Mouse (Mus musculus) common myeloid progenitor, adult 5-6 weeks (primary cell): ENCODE measurements around the gene Chil4. TPM values are rescaled to one million over a fixed set of nuclear protein-coding genes. Genes with fewer than 3 reads are reported as not detected.
A peak's percentile ranks its signal among the peaks of the same experiment; 100 is the strongest.

ENCODE experiments used
- ATAC-seq: replicated peaks from 2 replicates; pipeline ENCODE4 v1.8.0; 2016; ENCODE audit warnings: low read depth, mild to moderate bottlenecking, moderate TSS enrichment, inconsistent platforms; ENCODE audit not compliant: poor library complexity, severe bottlenecking
- total RNA-seq: library from RNA; stranded (forward); fragments of 200-1000, 187-1606 nt; gene quantifications from 2 replicates; pipeline ENCODE4 v1.2.3, GENCODE M21; 2017

Gene Chil4
- total RNA-seq, 1 experiment from 2014 or later, result not detected

DNA sequence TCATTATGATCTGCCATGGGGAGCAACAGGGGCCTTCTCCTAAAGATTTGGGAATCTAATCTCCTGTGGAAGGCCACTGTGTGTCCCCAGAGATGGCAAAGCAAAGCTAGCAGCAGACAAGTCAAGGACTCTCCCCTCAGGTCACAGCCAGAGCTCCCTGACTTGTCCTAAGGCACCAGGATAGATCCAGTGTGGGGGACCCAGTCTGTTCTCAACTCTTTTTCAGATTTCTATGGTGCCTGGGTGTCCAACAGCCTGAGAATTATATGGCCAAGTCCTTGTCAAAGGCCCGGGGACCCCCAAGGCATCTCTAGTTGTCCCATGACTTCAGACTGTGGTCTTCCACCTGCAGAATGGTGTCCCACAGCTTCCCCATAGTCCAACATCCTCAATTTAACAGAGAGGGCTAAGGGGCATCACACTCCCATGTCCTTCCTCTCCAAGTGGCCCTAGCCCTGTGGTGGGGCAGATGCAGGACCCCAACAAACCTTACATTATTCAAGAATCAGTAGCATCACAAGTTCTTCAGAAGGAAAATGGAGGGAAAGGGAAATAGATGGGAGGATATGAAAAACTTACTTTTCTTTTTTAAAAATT, 48.1 kb downstream of the Chil4 start:
- ATAC-seq, result no peak

DNA sequence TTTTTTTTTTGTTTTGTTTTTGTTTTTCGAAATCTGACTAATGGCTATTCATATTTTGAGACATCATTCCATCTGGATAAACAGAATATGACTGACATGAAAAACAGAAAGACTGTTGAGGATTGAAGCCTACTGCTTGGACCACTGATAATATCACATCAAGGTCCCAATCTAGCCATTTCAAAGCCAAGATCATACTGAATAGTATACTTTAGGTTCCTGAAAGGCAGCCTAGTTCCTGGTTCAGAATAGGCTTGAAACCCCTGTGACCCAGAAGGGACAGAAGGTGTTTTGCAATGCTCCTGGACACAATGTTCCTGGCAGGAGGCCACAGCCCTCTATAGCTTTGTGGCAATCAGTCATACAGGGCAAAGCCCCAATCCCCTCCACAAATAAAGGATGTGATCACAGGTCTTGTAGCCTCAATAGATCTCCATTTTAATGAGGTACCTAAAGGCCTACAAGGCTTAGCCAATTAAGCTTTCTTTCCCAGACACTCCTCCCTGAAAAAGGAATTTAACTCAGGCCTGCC, 48.7 kb downstream of the Chil4 start:
- ATAC-seq, result 0 out of 2 replicates have a peak, but pooled peaks have one; percentile 54

DNA sequence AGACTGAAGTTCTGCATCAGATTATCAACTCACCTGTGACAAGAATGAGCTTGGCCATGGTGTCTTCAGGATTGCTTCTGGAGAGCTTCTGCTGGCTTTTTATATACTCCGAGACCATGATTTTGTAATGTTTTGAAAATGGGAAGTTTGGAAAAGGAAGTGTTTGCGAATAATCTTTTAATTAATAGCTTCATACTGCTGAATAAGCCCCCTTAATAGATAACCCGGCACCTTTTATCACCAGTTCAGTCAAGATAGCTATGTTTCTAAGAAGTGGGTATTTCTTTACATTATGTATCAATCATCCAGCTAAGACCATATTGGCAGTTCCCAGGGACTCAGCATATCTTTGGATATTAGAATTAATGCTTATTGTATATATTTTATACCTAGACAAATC, 51.8 kb downstream of the Chil4 start, which contains the start of gene Chil3:
TSS of gene Chil3 (minus strand) at position 101 of the 400 bp plus-strand sequence.
- no peak for ATAC-seq

DNA sequence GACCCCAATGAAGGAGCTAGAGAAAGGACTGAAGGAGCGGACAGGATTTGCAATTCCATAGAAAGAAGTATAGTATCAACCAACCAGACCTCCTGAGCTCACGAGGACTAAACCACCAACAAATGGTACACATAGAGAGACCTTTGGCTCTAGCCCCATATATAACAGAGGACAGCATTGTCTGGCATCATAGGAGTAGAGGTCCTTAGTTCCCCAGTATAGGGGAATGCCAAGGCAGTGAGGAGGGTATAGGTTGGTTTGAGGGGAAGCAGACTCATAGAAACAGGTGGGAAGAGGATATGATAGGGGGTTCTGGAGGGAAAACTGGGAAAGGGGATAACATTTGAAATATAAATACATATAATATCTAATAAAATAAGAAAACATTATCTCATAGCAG, 64.9 kb downstream of the Chil4 start:
- ATAC-seq, result 0 out of 2 replicates have a peak, but pooled peaks have one; percentile 32

Other genes starting within 250 kb of the Chil4 start
- 2.1 and 2.7 TPM in 2 replicates for gene Ovgp1, start 245.8 kb downstream of the Chil4 start, total RNA-seq
- gene Pifo, start 204.9 kb downstream of the Chil4 start, total RNA-seq, result not detected in 2 replicates
- not detected in 2 replicates for gene Chil5, start 186.7 kb downstream of the Chil4 start, total RNA-seq
- gene Chia1, start 106.3 kb downstream of the Chil4 start, total RNA-seq, result not detected in 2 replicates
- 28.7 and 30.6 TPM in 2 replicates for gene Chil3, start 51.9 kb downstream of the Chil4 start, total RNA-seq
- not detected in 2 replicates for gene Chil6, start 186.7 kb upstream of the Chil4 start, total RNA-seq